Mouse (Mus musculus) CH12.LX (cell line): ENCODE measurements at regions not wholly inside any gene's neighbourhood (a gene's known extent, or its start where the extent isn't known, plus 50 kb on each side); places are given as distances from the start of the nearest gene placed in this dataset.

Experiments
- DNase-seq: peaks from one replicate; pipeline ENCODE4 v3.0.0-alpha.2; 2013; ENCODE audit errors: extremely low read depth
- H3K27ac ChIP-seq: 2 replicates; pipeline ENCODE4 v1.5.1; 2012; ENCODE audit warnings: low read depth, mild to moderate bottlenecking, control low read depth, moderate library complexity; ENCODE audit not compliant: insufficient read depth
- H3K27me3 ChIP-seq: replicated peaks from 2 replicates; pipeline ENCODE3; 2012; ENCODE audit warnings: inconsistent platforms
- H3K36me3 ChIP-seq, 2 experiments: replicated peaks in 1 of 2; 2 replicates each; pipeline versions ENCODE3 to v1.6.1; 2012; ENCODE audit warnings: inconsistent platforms in 1 of 2, low read length in 1 of 2, mild to moderate bottlenecking in 1 of 2, mixed read lengths in 1 of 2, moderate library complexity in 1 of 2; ENCODE audit not compliant: control insufficient read depth in 1 of 2, insufficient read depth in 1 of 2
- H3K4me1 ChIP-seq, 2 experiments: 2 replicates each; pipeline ENCODE4 v1.6.1; 2012; ENCODE audit warnings: inconsistent platforms in 1 of 2, moderate library complexity in 1 of 2; ENCODE audit not compliant: insufficient read depth in 2 of 2, control insufficient read depth in 1 of 2
- H3K4me2 ChIP-seq: 2 replicates; pipeline ENCODE4 v1.6.1; 2012; ENCODE audit warnings: low read depth, mild to moderate bottlenecking, control low read depth; ENCODE audit not compliant: poor library complexity, insufficient read depth, severe bottlenecking
- H3K4me3 ChIP-seq, 3 experiments: fragments of 150-350 bp in 1 of 3; sonication (generic) in 1 of 3; replicated peaks in 1 of 3; 2 replicates each; pipeline versions ENCODE3 to v1.5.1; 2011 to 2012; ENCODE audit warnings: low read depth in 2 of 3, low read length in 2 of 3, mild to moderate bottlenecking in 2 of 3, moderate library complexity in 2 of 3, control low read depth in 1 of 3, improper control_type of control experiment in 1 of 3, inconsistent platforms in 1 of 3, mixed read lengths in 1 of 3; ENCODE audit not compliant: poor library complexity in 1 of 3
- H3K79me2 ChIP-seq: replicated peaks from 2 replicates; pipeline ENCODE4 v1.6.1; 2012; ENCODE audit warnings: mild to moderate bottlenecking, moderate library complexity; ENCODE audit not compliant: control insufficient read depth, poor library complexity, insufficient read depth, severe bottlenecking; ENCODE audit errors: extremely low read depth
- H3K9ac ChIP-seq: 2 replicates; pipeline ENCODE4 v1.6.1; 2012; ENCODE audit warnings: low read depth, mild to moderate bottlenecking, control low read depth, moderate library complexity; ENCODE audit not compliant: insufficient read depth
- H3K9me3 ChIP-seq: replicated peaks from 2 replicates; pipeline ENCODE3; 2012; ENCODE audit warnings: low read length, inconsistent platforms, mixed read lengths
- CHD2 ChIP-seq: IDR thresholded peaks from 2 replicates; pipeline ENCODE4 v1.6.1; 2011; ENCODE audit warnings: low read length, improper control_type of control experiment
- CTCF ChIP-seq, 2 experiments: IDR thresholded peaks in 1 of 2; conservative IDR thresholded peaks in 1 of 2; 2 replicates each; pipeline ENCODE4 v1.5.1; 2011 to 2012; ENCODE audit warnings: low read depth in 2 of 2, low read length in 2 of 2, improper control_type of control experiment in 1 of 2, inconsistent platforms in 1 of 2, mild to moderate bottlenecking in 1 of 2, moderate library complexity in 1 of 2
- ELF1 ChIP-seq: IDR thresholded peaks from 2 replicates; pipeline ENCODE4 v1.6.1; 2014; ENCODE audit warnings: low read depth, mild to moderate bottlenecking, inconsistent platforms, low read length, improper control_type of control experiment
- EP300 ChIP-seq: IDR thresholded peaks from 2 replicates; pipeline ENCODE4 v1.6.1; 2011; ENCODE audit warnings: low read length, improper control_type of control experiment
- GABPA ChIP-seq: IDR thresholded peaks from 2 replicates; pipeline ENCODE4 v1.6.1; 2012; ENCODE audit warnings: low read depth, low read length, improper control_type of control experiment, inconsistent platforms; ENCODE audit not compliant: insufficient replicate concordance
- HCFC1 ChIP-seq: IDR thresholded peaks from 2 replicates; pipeline ENCODE4 v1.6.1; 2012; ENCODE audit warnings: low read depth, mild to moderate bottlenecking, inconsistent platforms, low read length, improper control_type of control experiment
- IRF4 ChIP-seq: IDR thresholded peaks from 2 replicates; pipeline ENCODE4 v1.6.1; 2014; ENCODE audit warnings: low read depth, mild to moderate bottlenecking, inconsistent platforms, low read length, improper control_type of control experiment
- JUN ChIP-seq: IDR thresholded peaks from 2 replicates; pipeline ENCODE4 v1.6.1; 2011; ENCODE audit warnings: low read depth, mild to moderate bottlenecking, low read length, improper control_type of control experiment, moderate library complexity; ENCODE audit not compliant: insufficient read depth
- JUND ChIP-seq: conservative IDR thresholded peaks from 2 replicates; pipeline ENCODE4 v1.6.1; 2011; ENCODE audit warnings: low read depth, low read length, improper control_type of control experiment
- KAT2A ChIP-seq: IDR thresholded peaks from 2 replicates; pipeline ENCODE4 v1.6.1; 2012; ENCODE audit warnings: low read length, improper control_type of control experiment, inconsistent platforms; ENCODE audit not compliant: insufficient replicate concordance
- MAFK ChIP-seq: IDR thresholded peaks from 2 replicates; pipeline ENCODE4 v1.6.1; 2011; ENCODE audit warnings: low read length, improper control_type of control experiment; ENCODE audit not compliant: insufficient replicate concordance
- MAX ChIP-seq: IDR thresholded peaks from 2 replicates; pipeline ENCODE4 v1.6.1; 2011; ENCODE audit warnings: low read length, improper control_type of control experiment
- MEF2A ChIP-seq: IDR thresholded peaks from 2 replicates; pipeline ENCODE4 v1.6.1; 2014; ENCODE audit warnings: low read depth, mild to moderate bottlenecking, inconsistent platforms, low read length, improper control_type of control experiment, borderline replicate concordance
- MXI1 ChIP-seq: IDR thresholded peaks from 2 replicates; pipeline ENCODE4 v1.6.1; 2011; ENCODE audit warnings: mild to moderate bottlenecking, low read depth, low read length, improper control_type of control experiment
- NRF1 ChIP-seq: IDR thresholded peaks from 2 replicates; pipeline ENCODE4 v1.6.1; 2014; ENCODE audit warnings: low read depth, mild to moderate bottlenecking, inconsistent platforms, low read length, improper control_type of control experiment, moderate library complexity
- PAX5 ChIP-seq: IDR thresholded peaks from 2 replicates; pipeline ENCODE4 v1.6.1; 2012; ENCODE audit warnings: low read length, inconsistent platforms, mixed read lengths
- POLR2A ChIP-seq: IDR thresholded peaks from 2 replicates; pipeline ENCODE4 v1.6.1; 2011; ENCODE audit warnings: low read depth, mild to moderate bottlenecking, improper control_type of control experiment, low read length
- POLR2AphosphoS2 ChIP-seq: IDR thresholded peaks from 2 replicates; pipeline ENCODE4 v1.6.1; 2011; ENCODE audit warnings: low read depth, low read length, improper control_type of control experiment
- SMC3 ChIP-seq: IDR thresholded peaks from 2 replicates; pipeline ENCODE4 v1.6.1; 2011; ENCODE audit warnings: low read depth, low read length, improper control_type of control experiment
- TCF12 ChIP-seq: IDR thresholded peaks from 2 replicates; pipeline ENCODE4 v1.6.1; 2014; ENCODE audit warnings: low read depth, mild to moderate bottlenecking, inconsistent platforms, low read length, improper control_type of control experiment
- UBTF ChIP-seq: IDR thresholded peaks from 2 replicates; pipeline ENCODE4 v1.6.1; 2012; ENCODE audit warnings: low read depth, mild to moderate bottlenecking, inconsistent platforms, low read length, improper control_type of control experiment, moderate library complexity
- USF1 ChIP-seq: IDR thresholded peaks from 2 replicates; pipeline ENCODE4 v1.6.1; 2014; ENCODE audit warnings: low read depth, mild to moderate bottlenecking, inconsistent platforms, low read length, improper control_type of control experiment
- ZKSCAN1 ChIP-seq: IDR thresholded peaks from 2 replicates; pipeline ENCODE4 v1.6.1; 2012; ENCODE audit warnings: low read depth, inconsistent platforms, low read length, improper control_type of control experiment, borderline replicate concordance
- ZNF384 ChIP-seq: IDR thresholded peaks from 2 replicates; pipeline ENCODE4 v1.6.1; 2012; ENCODE audit warnings: low read depth, low read length, improper control_type of control experiment, inconsistent platforms
- dilution Hi-C: fragments of 300-500 bp; cut with MboI; formaldehyde crosslinking; loops from 2 replicates; pipeline ENCODE4 v1.14.3; 2020; ENCODE audit warnings: low sequenced_read_pairs; ENCODE audit not compliant: extremely low pct_unique_long_range_greater_than_20kb, extremely low pct_ligation_motif_present
- in situ Hi-C: fragments of 300-500 bp; cut with MboI; formaldehyde crosslinking; loops from 3 replicates; pipeline ENCODE4 v1.14.3; 2019; ENCODE audit warnings: low sequenced_read_pairs, low pct_ligation_motif_present, low pct_unique_long_range_greater_than_20kb, mixed read lengths

DNA sequence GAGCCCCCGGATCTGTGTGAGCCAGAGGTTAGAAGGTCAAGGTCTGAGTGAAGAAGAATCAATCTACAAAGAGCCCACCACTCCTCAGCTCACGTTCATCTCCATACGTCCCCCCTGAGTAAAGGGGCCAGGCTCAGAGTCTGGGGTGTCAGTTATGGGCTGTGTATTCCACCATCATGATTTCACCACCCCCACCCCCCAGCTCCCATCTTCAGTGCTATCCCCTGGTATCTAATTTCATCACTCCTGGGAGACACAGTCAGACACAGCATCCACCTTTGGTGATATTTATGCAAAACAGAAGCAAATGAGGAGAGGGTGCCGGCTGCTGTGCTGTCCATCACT is 102.3 kb upstream of the A430005L14Rik start:
- DNase-seq: no peak
- TF ChIP-seq JUN: no peak
- TF ChIP-seq SMC3: no peak
- TF ChIP-seq JUND: no peak
- no peak for TF ChIP-seq ELF1
- no peak for TF ChIP-seq MXI1
- no peak for TF ChIP-seq ZNF384
- TF ChIP-seq POLR2A: no peak
- TF ChIP-seq EP300: no peak
- TF ChIP-seq CHD2: no peak
- TF ChIP-seq HCFC1: no peak
- TF ChIP-seq CTCF (conservative IDR thresholded peaks at IDR 0.05 in 1 of 2, IDR thresholded peaks at IDR 0.05 in 1 of 2; ENCODE audit: low read depth in 2 of 2, low read length in 2 of 2): no peak
- no peak for TF ChIP-seq TCF12
- no peak for TF ChIP-seq MAFK
- no peak for TF ChIP-seq UBTF
- Histone ChIP-seq H3K27ac (no peak overlapping the region), H3K4me1 (no peaks in the 10 kb centered on the region), H3K4me2 (no peak overlapping the region), H3K27me3 (no peaks in the 10 kb centered on the region), H3K9me3 (peaks cover 87% of the 10 kb centered on the region), H3K9ac (no peak overlapping the region), H3K79me2 (no peaks in the 10 kb centered on the region), H3K36me3 (no peaks in the 10 kb centered on the region), H3K4me3 (no peak overlapping the region)
- in situ Hi-C loops: no loop called here
- dilution Hi-C loops: no loop called here

DNA sequence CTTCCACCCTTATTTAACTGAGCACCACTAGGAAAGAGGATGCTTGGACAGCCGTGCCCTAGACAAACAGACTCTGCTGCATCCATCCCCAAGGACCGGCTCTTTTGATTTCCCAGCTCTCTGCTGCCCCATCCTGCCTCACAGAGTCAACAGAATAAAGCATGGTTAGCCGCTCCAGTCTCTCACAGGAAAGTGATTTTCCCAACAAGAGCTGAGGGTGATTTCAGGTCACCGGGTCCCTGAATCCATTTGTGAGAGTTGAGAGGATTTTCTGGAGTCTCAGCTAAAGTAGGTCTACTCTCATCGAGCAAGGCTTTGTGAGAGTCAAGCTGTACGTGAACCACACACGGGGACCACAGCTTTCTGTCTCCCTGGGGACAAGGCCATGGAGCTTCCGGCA is 95.6 kb upstream of the A430005L14Rik start:
- in situ Hi-C loops (no loop called here), dilution Hi-C loops (no loop called here)
- Histone ChIP-seq H3K4me2 (no peak overlapping the region), H3K27me3 (no peaks in the 10 kb centered on the region), H3K36me3 (no peaks in the 10 kb centered on the region), H3K9ac (no peak overlapping the region), H3K4me3 (no peak overlapping the region), H3K27ac (no peak overlapping the region), H3K4me1 (no peaks in the 10 kb centered on the region), H3K9me3 (peaks cover 82% of the 10 kb centered on the region), H3K79me2 (no peaks in the 10 kb centered on the region)
- TF ChIP-seq POLR2AphosphoS2 (no peak), GABPA (no peak), ZKSCAN1 (no peak), MEF2A (no peak), NRF1 (no peak), IRF4 (no peak), KAT2A (no peak), HCFC1 (no peak), SMC3 (no peak), USF1 (no peak), MAFK (no peak), CTCF (conservative IDR thresholded peaks at IDR 0.05 in 1 of 2, IDR thresholded peaks at IDR 0.05 in 1 of 2; ENCODE audit: low read depth in 2 of 2, low read length in 2 of 2) (no peak), CHD2 (no peak), UBTF (no peak), POLR2A (no peak), MAX (no peak), PAX5 (no peak), EP300 (no peak)
- no peak for DNase-seq
